Mouse (Mus musculus): Measurements from ENCODE around the gene Nprl2. TPM values are rescaled to one million over a fixed set of nuclear protein-coding genes. Genes with fewer than 3 reads are reported as not detected.

Gene Nprl2
- polyA plus RNA-seq, 1 experiment from 2014 or later = 40.8 TPM

- Histone ChIP-seq H3K4me1 (ENCODE audit: control insufficient read depth, insufficient read depth, low read length) (peaks cover 25% of the 10 kb centered on the region), H3K36me3 (ENCODE audit: control insufficient read depth, insufficient read depth, low read length) (peaks cover 23% of the 10 kb centered on the region; the same call in 1 of the 2 replicates), H3K4me2 (ENCODE audit: low read depth, low read length) (peak overlapping the region; percentile 76), H3K27me3 (ENCODE audit: control insufficient read depth, insufficient read depth, low read length) (no peaks in the 10 kb centered on the region), H3K4me3 (replicated peaks; ENCODE audit: low read length) (peak overlapping the region; percentile 66), H3K9ac (ENCODE audit: low read length) (peak overlapping the region; percentile 74), H3K9me3 (replicated peaks; ENCODE audit: control insufficient read depth, low read length) (no peaks in the 10 kb centered on the region), H3K27ac (ENCODE audit: low read length) (0 out of 2 replicates have a peak overlapping the region, but pooled peaks have one; percentile 2)
- ATAC-seq (ENCODE audit: insufficient read depth, low FRiP score) = 0 out of 2 replicates have a peak, but pooled peaks have one; percentile 3
- 2% methylated on average over 11 of the region's 11 CpGs for WGBS
Observed at GRCm38 (mm10) chr9:107542352-107542686, 293 bp downstream of the Nprl2 start.

- Histone ChIP-seq H3K4me3 (replicated peaks; ENCODE audit: low read length) (peak overlapping the region; percentile 66), H3K4me2 (ENCODE audit: low read depth, low read length) (peak overlapping the region; percentile 76), H3K4me1 (ENCODE audit: control insufficient read depth, insufficient read depth, low read length) (peaks cover 26% of the 10 kb centered on the region), H3K9me3 (replicated peaks; ENCODE audit: control insufficient read depth, low read length) (no peaks in the 10 kb centered on the region), H3K27ac (ENCODE audit: low read length) (0 out of 2 replicates have a peak overlapping the region, but pooled peaks have one; percentile 2), H3K9ac (ENCODE audit: low read length) (peak overlapping the region; percentile 74), H3K36me3 (ENCODE audit: control insufficient read depth, insufficient read depth, low read length) (peaks cover 23% of the 10 kb centered on the region; the same call in 1 of the 2 replicates), H3K27me3 (ENCODE audit: control insufficient read depth, insufficient read depth, low read length) (no peaks in the 10 kb centered on the region)
- 21% methylated on average over 8 of the region's 8 CpGs for WGBS
- ATAC-seq (ENCODE audit: insufficient read depth, low FRiP score) = 0 out of 2 replicates have a peak, but pooled peaks have one; percentile 9
Observed at GRCm38 (mm10) chr9:107542721-107543120, 695 bp downstream of the Nprl2 start.

GRCm38 (mm10) chr9:107543299-107543698 is 1.3 kb downstream of the Nprl2 start:
- no peak for ATAC-seq (ENCODE audit: insufficient read depth, low FRiP score)
- peak overlapping the region; percentile 74; the same call in 1 of the 2 replicates for H3K9ac ChIP-seq (ENCODE audit: low read length)
- H3K36me3 ChIP-seq (ENCODE audit: control insufficient read depth, insufficient read depth, low read length) = 0 out of 2 replicates have a peak, but pooled peaks cover 18% of the 10 kb centered on the region
- H3K9me3 ChIP-seq (replicated peaks; ENCODE audit: control insufficient read depth, low read length) = no peaks in the 10 kb centered on the region
- peak overlapping the region; percentile 76 for H3K4me2 ChIP-seq (ENCODE audit: low read depth, low read length)
- H3K27ac ChIP-seq (ENCODE audit: low read length) = no peak overlapping the region
- no peak overlapping the region; the same call in 1 of the 2 replicates for H3K4me3 ChIP-seq (replicated peaks; ENCODE audit: low read length)
- H3K27me3 ChIP-seq (ENCODE audit: control insufficient read depth, insufficient read depth, low read length) = no peaks in the 10 kb centered on the region
- WGBS = 79% methylated on average over 11 of the region's 11 CpGs
- peaks cover 26% of the 10 kb centered on the region for H3K4me1 ChIP-seq (ENCODE audit: control insufficient read depth, insufficient read depth, low read length)

- no peak overlapping the region for H3K9ac ChIP-seq (ENCODE audit: low read length)
- H3K27ac ChIP-seq (ENCODE audit: low read length) = no peak overlapping the region
- ATAC-seq (ENCODE audit: insufficient read depth, low FRiP score) = no peak
- H3K4me1 ChIP-seq (ENCODE audit: control insufficient read depth, insufficient read depth, low read length) = peaks cover 26% of the 10 kb centered on the region
- H3K4me2 ChIP-seq (ENCODE audit: low read depth, low read length) = no peak overlapping the region
- WGBS = 94% methylated on average over 17 of the region's 17 CpGs
- no peak overlapping the region for H3K4me3 ChIP-seq (replicated peaks; ENCODE audit: low read length)
- no peaks in the 10 kb centered on the region for H3K27me3 ChIP-seq (ENCODE audit: control insufficient read depth, insufficient read depth, low read length)
- H3K36me3 ChIP-seq (ENCODE audit: control insufficient read depth, insufficient read depth, low read length) = 0 out of 2 replicates have a peak, but pooled peaks cover 11% of the 10 kb centered on the region
- H3K9me3 ChIP-seq (replicated peaks; ENCODE audit: control insufficient read depth, low read length) = no peaks in the 10 kb centered on the region
Observed at GRCm38 (mm10) chr9:107544196-107544700, 2.2 kb downstream of the Nprl2 start.

GRCm38 (mm10) chr9:107544729-107545128 is 2.7 kb downstream of the Nprl2 start:
- H3K27ac ChIP-seq (ENCODE audit: low read length) = no peak overlapping the region
- 90% methylated on average over 12 of the region's 12 CpGs for WGBS
- no peaks in the 10 kb centered on the region for H3K27me3 ChIP-seq (ENCODE audit: control insufficient read depth, insufficient read depth, low read length)
- H3K9ac ChIP-seq (ENCODE audit: low read length) = no peak overlapping the region
- H3K4me2 ChIP-seq (ENCODE audit: low read depth, low read length) = no peak overlapping the region
- H3K36me3 ChIP-seq (ENCODE audit: control insufficient read depth, insufficient read depth, low read length) = 0 out of 2 replicates have a peak, but pooled peaks cover 11% of the 10 kb centered on the region
- ATAC-seq (ENCODE audit: insufficient read depth, low FRiP score) = no peak
- no peaks in the 10 kb centered on the region for H3K9me3 ChIP-seq (replicated peaks; ENCODE audit: control insufficient read depth, low read length)
- no peak overlapping the region for H3K4me3 ChIP-seq (replicated peaks; ENCODE audit: low read length)
- H3K4me1 ChIP-seq (ENCODE audit: control insufficient read depth, insufficient read depth, low read length) = peaks cover 26% of the 10 kb centered on the region

- Histone ChIP-seq H3K9ac (ENCODE audit: low read length) (no peak overlapping the region), H3K4me2 (ENCODE audit: low read depth, low read length) (no peak overlapping the region), H3K9me3 (replicated peaks; ENCODE audit: control insufficient read depth, low read length) (no peaks in the 10 kb centered on the region), H3K27ac (ENCODE audit: low read length) (no peak overlapping the region), H3K36me3 (ENCODE audit: control insufficient read depth, insufficient read depth, low read length) (0 out of 2 replicates have a peak, but pooled peaks cover 11% of the 10 kb centered on the region), H3K27me3 (ENCODE audit: control insufficient read depth, insufficient read depth, low read length) (no peaks in the 10 kb centered on the region), H3K4me3 (replicated peaks; ENCODE audit: low read length) (no peak overlapping the region), H3K4me1 (ENCODE audit: control insufficient read depth, insufficient read depth, low read length) (peaks cover 26% of the 10 kb centered on the region)
- ATAC-seq (ENCODE audit: insufficient read depth, low FRiP score) = no peak
- WGBS = 88% methylated on average over 10 of the region's 10 CpGs
Observed at GRCm38 (mm10) chr9:107545199-107545598, 3.2 kb downstream of the Nprl2 start.

GRCm38 (mm10) chr9:107545602-107546001 is 3.6 kb downstream of the Nprl2 start:
- no peak overlapping the region for H3K4me3 ChIP-seq (replicated peaks; ENCODE audit: low read length)
- no peak overlapping the region for H3K4me2 ChIP-seq (ENCODE audit: low read depth, low read length)
- ATAC-seq (ENCODE audit: insufficient read depth, low FRiP score) = no peak
- H3K27ac ChIP-seq (ENCODE audit: low read length) = no peak overlapping the region
- H3K27me3 ChIP-seq (ENCODE audit: control insufficient read depth, insufficient read depth, low read length) = no peaks in the 10 kb centered on the region
- H3K36me3 ChIP-seq (ENCODE audit: control insufficient read depth, insufficient read depth, low read length) = 0 out of 2 replicates have a peak, but pooled peaks cover 11% of the 10 kb centered on the region
- H3K4me1 ChIP-seq (ENCODE audit: control insufficient read depth, insufficient read depth, low read length) = peaks cover 26% of the 10 kb centered on the region
- 9% methylated on average over 3 of the region's 3 CpGs for WGBS
- no peaks in the 10 kb centered on the region for H3K9me3 ChIP-seq (replicated peaks; ENCODE audit: control insufficient read depth, low read length)
- no peak overlapping the region for H3K9ac ChIP-seq (ENCODE audit: low read length)

- Histone ChIP-seq H3K4me1 (ENCODE audit: control insufficient read depth, insufficient read depth, low read length) (peaks cover 31% of the 10 kb centered on the region), H3K9ac (ENCODE audit: low read length) (peak within 1 kb of the TSS; percentile 44), H3K27ac (ENCODE audit: low read length) (0 out of 2 replicates have a peak within 1 kb of the TSS, but pooled peaks have one; percentile 23), H3K4me3 (replicated peaks; ENCODE audit: low read length) (peak within 1 kb of the TSS; percentile 16), H3K27me3 (ENCODE audit: control insufficient read depth, insufficient read depth, low read length) (no peaks in the 10 kb centered on the region), H3K4me2 (ENCODE audit: low read depth, low read length) (peak within 1 kb of the TSS; percentile 42), H3K36me3 (ENCODE audit: control insufficient read depth, insufficient read depth, low read length) (0 out of 2 replicates have a peak, but pooled peaks cover 11% of the 10 kb centered on the region), H3K9me3 (replicated peaks; ENCODE audit: control insufficient read depth, low read length) (no peaks in the 10 kb centered on the region)
- WGBS = 2% methylated on average over 20 of the region's 20 CpGs
- peak; percentile 30; the same call in 1 of the 2 replicates for ATAC-seq (ENCODE audit: insufficient read depth, low FRiP score)
Observed at GRCm38 (mm10) chr9:107547026-107547425, 5.0 kb downstream of the Nprl2 start, which contains the start of gene Zmynd10. Gene Zmynd10 (plus strand): TSS chr9:107547298.

GRCm38 (mm10) chr9:107547957-107548356 is 5.9 kb downstream of the Nprl2 start:
- H3K9me3 ChIP-seq (replicated peaks; ENCODE audit: control insufficient read depth, low read length) = no peaks in the 10 kb centered on the region
- H3K4me1 ChIP-seq (ENCODE audit: control insufficient read depth, insufficient read depth, low read length) = peaks cover 36% of the 10 kb centered on the region
- H3K27ac ChIP-seq (ENCODE audit: low read length) = no peak overlapping the region
- H3K4me3 ChIP-seq (replicated peaks; ENCODE audit: low read length) = no peak overlapping the region
- H3K4me2 ChIP-seq (ENCODE audit: low read depth, low read length) = no peak overlapping the region
- no peak for ATAC-seq (ENCODE audit: insufficient read depth, low FRiP score)
- 77% methylated on average over 5 of the region's 5 CpGs for WGBS
- H3K27me3 ChIP-seq (ENCODE audit: control insufficient read depth, insufficient read depth, low read length) = no peaks in the 10 kb centered on the region
- no peak overlapping the region for H3K9ac ChIP-seq (ENCODE audit: low read length)
- 0 out of 2 replicates have a peak, but pooled peaks cover 11% of the 10 kb centered on the region for H3K36me3 ChIP-seq (ENCODE audit: control insufficient read depth, insufficient read depth, low read length)
